Mouse (Mus musculus) adrenal gland, postnatal 14 days (tissue): ENCODE measurements at regions not wholly inside any gene's neighbourhood (a gene's known extent, or its start where the extent isn't known, plus 50 kb on each side); places are given as distances from the start of the nearest gene placed in this dataset.

Experiments
- DNase-seq: peaks from one replicate; pipeline ENCODE4 v3.0.0; 2021; ENCODE audit warnings: mixed read lengths

DNA sequence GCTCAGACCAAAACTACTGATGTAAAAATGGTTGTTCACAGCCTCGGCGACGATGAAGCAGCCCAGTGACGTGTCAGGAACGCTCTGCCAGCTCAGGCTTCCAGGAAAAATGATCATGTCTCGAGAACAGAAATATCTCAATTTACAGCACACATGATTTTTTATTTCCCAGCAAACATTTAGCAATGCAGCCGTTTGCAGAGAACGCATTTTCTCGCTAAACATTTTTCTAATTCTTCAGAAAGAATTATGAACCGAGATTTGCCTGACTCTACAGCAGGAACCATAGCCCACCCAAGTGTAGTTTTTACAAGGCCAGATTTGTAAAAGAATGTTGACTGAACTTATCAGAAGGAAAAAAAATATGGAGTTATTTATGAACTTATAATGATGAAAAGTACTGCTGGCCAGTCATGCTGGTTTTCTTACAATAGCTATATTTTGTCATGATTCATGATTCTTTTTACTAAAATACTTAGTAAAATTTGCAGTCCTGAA lies 380.4 kb downstream of the Etnk1 start:
- no peak for DNase-seq

DNA sequence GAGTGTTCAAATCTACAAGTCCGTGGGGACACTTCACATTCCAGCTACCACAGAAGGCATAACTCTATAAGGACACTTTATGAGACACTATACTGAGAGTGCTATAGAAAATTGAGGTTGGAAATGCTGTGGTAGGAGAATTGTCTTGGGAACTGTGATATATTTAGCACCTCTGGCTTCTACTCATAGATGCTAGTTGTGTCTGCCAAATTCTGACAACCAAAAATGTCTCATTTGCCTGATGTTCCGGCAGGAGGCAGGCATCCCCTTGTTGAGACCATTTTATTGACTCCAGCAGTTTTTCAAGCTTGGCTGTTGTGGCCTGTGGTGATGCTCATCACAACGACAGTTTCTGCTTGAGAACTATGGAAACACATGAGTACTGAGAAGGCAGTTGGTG lies 387.9 kb downstream of the Etnk1 start:
- DNase-seq, result no peak

DNA sequence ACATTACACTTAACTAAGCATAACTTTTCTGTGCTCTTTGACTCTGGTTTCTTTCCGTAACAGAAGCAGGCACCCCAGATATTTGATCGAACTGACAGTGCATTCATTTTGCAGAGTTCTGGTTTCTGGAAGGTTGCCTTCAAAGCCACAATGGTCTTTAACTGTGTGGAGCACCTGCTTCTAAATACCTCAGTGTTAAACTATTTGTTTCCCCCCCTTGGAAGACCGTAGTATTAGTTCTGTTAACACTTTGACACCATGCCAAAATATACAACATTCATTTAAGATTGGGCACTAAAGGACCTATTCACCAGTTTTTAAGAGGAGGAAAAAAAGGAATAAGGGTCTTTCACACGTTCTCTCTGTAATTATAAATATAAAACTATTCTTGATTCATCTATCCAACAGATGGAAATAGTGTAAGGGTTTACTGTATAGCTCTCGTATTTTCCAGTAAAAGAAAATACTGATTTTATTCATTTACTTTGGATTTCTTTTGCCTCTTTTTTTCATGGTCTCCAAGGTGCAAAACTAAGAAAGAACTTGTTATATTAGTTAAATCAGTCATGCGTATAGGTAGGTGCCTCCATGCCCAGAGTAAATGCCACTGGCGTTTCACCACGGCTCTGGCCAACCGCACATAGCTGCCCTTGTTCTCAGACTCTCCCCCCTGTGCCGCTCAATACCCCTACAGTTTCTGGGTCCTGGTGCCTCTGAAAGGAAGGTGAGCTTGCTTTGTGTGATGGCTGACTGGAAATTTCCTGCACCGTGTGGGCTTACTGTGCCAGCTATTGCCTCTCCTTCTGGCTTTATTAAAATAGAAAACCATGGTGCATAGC lies 391.2 kb downstream of the Etnk1 start:
- no peak for DNase-seq

DNA sequence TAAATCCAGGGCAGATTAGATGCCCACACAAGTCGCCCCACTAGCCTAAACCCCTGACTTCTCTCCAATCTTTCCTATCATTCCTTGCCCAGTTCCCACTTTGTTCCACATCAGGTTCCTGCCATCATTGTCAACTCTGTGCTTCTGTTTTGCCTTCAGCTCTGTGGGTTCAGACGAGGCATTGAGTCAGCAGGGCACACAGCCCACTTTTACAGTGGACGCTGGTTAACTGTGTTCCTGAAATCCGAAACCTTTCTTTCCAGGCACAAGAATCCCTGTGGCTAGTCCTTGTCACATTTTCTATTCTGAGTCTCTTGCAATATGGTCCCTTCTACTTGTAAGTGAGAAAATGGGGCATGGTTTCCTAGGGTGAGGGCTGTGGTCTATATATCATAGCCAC lies 392.3 kb downstream of the Etnk1 start:
- DNase-seq, result no peak

DNA sequence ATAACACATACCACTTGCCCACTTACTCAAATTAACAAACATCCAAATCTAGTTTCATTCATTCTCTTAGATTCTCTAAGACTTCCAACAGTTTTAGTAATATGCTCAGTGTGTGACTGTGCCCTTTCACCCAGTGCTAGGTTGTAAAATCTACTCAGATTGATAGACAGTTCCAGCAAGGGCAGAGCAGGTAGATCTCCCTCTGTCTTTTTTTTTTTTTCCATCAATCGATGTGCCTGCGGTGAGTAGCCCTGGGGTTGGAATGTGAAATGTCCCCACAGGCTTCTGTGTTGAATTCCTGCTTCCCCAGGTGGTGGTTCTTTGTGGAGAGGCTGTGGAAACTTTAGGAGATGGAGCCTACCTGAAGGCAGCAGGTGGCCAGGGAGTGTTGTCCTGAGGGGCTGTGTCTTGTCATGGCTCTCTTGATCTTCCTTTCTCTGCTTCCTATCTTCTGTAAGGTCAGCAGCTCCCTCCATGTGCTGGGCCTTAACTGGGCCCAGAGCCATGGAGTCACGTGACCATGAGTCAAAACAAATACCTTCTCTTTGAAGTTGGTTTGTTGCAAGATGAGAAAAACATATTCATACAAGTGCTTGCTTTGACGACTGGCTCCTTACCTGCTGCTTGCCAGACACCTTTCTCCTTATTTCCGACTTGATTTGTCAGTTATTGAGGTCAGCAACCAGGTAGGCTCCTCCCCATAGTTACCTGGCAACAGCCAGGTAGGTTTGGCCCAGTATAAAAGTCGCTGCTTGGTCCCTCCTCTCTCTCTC lies 394.5 kb downstream of the Etnk1 start:
- no peak for DNase-seq

DNA sequence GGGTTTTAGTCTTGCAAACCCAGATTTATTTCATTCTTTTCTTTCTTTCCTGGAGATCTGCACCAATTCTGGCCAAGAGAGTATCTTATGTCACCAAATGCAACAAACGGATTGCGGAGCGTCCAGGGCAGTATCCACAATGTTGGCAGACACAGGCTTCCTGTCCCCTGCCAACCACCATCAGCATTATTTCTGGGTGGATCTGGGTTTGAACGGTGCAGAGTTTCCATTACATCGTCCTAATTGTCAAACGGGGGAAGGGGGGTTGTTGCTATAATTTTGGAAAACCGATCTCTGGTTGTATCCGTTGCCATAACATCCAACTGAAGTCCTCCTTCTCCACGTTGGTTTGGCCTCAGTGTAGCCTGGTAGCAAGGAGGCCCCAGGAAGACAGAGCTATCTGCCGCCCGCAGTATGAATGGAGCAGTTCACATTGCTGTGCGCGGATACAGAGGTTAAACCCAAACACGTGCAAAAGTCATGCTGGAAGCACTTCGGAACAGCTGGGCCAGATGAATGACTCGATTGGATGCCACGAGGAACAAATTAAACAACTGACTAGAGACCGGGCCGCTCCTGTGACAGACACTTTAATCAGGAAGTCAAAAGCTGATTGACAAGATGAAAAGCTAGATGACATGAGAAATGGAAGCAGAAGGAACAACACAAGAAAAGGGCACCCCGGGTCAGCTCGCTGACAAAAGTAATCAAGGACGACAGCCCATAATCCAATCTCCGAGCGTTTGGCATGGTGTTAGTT lies 404.5 kb downstream of the Etnk1 start:
- no peak for DNase-seq

DNA sequence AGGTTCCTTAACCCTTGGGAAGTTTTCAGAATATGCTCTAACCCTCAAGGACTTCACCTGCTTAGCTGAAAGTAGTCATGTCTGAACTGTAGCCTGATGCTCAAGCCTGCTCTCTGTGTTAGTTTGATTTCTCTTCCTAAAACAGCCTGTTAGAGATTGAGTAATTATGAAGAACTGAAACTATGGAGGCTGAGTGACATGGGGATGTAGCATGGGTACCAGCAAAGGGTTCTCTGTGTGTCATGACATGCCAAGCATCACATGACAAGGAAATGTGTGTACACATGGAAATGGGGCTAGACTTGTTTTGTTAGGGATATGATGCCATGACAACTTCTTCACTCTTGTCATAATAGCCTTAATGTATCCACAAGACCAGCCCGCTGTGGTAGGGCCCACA lies 412.2 kb downstream of the Etnk1 start:
- no peak for DNase-seq

DNA sequence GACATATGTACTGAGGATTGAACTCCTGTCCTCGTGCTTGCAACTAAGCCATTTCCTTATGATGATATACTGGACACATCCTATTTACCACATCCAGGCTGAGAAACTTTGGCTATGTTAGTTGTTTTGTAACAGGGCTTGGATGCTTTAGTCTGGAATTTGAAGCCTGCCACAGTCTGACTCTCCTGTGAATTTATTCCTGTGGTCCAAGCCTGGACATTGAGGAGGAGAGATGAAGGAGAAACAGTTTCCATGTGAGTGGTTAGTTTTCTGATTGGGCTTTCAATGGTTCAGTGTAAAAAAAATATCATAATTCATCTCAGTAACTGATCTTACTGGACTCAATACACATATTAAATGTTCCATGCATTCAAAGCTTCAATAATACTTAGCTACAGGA lies 422.6 kb downstream of the Etnk1 start:
- DNase-seq, result no peak

DNA sequence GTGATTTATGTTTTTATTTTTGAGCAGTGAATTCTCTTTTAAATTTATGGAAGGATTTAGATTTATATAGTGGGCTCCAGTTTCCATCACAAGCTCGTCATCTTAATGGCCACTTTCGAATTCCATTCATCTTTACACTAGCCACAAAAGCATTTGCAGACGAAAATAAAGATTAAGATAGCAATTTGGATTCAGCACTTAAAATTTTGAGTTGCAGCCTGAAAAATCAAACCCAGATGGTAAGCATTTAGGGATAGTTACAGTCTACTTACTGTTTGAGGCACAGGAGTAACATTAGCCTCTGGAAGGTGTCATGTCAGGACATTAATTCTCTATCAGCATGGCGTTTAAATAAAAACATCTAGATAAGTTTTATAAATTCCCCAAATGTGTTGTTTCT lies 423.2 kb downstream of the Etnk1 start:
- DNase-seq, result no peak

DNA sequence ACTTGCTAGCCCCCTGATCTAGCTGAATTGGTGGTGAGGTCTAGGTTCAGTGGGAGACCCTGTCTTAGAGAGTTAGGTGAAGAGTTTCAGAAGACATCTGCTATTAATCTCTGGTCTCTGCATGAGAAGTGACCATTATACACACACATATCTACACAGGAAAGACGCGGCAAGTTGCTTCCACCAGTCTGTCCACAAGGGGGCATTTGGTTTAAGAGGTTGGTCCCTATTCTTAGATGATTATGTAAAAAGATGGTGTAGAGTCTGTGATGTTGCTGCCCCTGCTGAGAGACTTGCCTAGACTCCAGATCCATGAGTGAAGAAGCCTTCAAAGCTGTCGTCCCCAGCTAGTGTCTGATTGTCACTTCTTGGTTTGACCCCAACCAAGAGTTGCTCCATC lies 425.5 kb downstream of the Etnk1 start:
- no peak for DNase-seq

DNA sequence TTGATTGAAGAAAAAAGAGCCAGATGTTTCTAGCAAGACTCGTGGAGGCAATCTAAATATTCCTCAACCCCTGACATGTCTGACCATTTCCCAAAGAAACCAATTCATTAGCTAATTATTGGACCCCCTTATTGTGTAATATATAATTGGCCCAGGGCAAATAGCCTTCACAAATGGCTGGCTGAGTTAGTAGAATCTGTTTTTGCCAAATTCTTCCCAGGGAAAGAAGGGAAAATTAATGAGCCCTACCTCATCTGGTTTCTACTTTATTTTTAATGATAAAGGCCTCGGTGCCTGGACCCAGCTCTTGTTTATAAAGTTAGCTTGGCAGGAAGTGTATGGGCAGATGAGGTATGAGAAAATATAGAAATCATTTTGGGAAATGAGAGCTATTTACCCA lies 428.5 kb downstream of the Etnk1 start:
- no peak for DNase-seq

DNA sequence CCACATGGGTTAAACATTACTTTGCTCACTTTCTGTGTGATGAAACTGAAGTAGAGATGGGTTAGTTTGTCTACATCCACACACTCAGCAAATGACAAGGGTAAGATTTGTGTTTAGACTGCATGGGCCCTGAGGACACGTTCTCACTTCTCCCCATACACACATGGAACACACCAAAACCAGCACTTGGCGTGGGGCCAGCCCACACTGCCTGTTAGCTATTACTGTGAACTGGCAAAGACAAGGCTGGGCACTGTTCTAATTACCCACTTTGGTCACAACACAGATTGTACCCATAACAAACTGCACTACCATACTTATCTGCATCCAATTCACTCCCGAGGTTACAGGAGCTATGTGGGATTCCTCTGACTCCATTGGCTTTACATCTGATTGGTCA lies 430.4 kb downstream of the Etnk1 start:
- no peak for DNase-seq

DNA sequence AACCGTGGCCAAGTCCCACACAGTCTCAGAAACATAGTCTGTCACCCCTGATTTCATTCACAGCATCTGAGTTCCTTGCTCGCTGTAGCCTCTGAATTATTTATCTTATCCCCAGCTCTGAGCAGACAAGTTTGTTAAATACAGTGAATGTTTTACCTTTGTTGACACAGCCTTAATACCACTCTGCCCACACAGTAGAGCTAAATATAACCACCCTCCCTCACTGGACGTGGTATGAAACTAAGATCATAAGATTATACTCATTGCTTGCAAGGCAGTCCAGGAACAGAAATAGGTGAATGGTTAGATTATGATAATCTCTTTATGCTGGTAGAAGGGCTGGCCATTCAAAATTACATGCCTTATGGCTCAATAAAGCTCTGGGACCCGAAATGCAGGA lies 431.9 kb downstream of the Etnk1 start:
- DNase-seq, result no peak

DNA sequence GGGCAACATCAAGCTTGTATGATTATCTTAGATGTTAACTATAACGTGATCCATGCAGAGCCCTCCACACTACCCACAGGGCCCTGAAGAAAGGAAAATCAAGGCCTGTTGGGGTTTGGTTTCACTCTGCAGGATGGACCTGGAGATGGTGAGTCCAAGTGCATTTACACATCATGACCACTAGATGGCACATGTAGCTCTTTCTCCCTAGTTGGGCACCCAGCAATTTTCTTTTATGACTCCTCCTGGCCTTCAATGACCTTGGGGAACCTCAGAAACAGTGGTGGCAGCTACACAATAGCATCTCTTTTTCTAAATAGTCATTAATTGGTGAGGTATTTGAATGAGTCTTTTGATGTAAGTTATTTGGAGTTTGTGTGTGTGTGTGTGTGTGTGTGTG lies 442.1 kb downstream of the Etnk1 start:
- peak; percentile 31 for DNase-seq

DNA sequence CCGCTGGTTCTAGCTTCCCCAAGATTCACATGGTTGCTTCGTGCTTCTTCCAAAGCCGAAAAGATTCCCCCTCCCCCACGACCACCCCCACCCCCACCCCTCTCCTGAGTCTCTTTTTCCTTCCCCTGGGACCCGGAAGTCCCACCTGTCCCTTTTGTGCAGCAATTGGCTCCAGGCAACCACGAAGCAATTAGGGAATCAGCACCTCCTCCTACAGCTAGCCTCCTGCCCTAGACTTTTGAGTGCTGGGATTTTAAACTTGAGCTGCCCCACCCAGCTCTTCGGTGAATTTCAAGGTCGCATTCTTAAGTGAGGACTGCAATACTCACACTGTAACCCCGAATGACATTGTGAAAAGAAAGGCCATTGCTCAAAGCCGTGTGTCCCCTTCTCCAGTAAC lies 445.9 kb downstream of the Etnk1 start:
- DNase-seq, result no peak

DNA sequence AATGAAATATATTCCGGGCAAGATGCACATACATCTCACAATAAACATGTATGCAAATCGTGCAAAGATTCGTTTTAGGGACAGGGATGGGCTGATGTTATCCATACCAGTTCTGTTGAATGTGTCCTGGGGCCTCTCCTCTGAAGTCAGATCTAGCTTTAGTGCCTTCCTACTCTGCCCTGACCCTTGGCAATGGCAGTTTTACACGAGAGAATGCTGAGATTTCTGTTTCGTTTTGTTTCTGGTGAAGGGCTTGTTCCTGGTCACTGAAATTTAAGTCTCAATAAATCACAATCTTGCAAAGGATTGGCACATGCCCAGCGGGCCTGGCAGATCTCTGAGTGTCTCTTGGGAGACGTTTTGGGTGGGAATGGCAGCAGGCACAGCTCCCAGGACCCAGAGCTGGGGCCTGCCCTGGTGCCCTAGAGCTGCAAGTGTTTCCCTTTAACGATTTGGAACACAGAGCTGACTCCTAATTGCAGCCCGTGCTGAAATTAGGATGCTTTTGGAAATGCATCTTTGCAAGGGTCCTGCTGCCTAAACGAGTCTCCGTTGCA lies 447.5 kb downstream of the Etnk1 start:
- peak; percentile 49 for DNase-seq

DNA sequence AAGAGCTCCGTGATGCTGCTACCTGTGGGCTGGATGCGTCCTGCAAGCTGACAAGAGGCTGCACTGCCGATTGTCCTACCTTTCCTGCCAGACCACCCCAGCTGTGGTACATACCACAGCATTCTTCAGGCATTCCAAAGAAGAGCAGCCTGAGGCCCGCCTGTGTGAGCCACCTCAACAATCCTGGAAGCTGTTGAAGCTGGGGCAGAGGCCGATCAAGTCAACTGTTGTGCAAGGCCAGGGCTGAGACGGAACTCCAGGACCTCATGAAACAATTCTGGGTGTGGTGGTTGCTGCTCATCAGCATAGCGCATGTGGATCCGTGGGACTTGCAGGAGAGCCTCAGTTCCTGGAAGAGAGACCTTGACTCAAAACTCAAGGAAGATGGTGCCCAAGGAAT lies 448.3 kb downstream of the Etnk1 start:
- no peak for DNase-seq

DNA sequence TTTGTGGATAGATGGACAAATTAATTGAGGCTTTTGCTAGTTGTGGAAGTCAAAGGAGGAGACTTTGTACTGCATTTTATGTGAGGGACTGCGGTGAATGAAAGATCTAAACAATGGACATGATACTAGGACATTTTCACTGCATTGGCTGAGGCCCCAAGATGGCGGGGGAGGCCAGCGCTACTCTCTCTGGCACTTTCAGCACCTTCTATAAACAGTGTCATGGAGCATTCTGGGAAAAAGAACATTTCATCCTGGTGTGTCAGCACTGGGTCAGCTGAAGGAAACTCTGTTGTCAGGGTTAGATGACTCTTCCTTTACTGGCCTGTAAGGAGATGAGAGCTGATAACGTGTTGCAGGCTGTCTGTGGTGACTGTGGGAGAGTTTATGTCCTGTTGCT lies 449.4 kb downstream of the Etnk1 start:
- no peak for DNase-seq

DNA sequence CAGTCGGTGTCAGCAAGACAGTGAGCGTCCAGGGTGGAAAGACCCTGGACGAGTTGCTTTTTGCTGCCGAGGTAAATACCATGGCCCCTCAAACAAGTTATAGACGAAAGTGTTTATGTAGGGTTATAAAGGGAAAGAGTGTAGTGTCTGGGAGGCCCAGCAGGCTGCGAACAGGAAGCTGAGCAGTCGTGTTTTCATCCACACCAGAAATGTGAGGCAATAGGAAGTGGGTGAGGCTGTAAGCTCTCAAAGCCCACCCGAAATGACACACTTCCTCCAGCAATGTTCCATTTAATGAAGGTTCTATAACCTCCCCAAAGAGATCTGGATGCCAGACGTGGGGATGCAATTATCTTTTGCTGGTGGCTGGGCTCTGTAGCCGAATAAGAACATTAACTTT lies 451.5 kb downstream of the Etnk1 start:
- no peak for DNase-seq

DNA sequence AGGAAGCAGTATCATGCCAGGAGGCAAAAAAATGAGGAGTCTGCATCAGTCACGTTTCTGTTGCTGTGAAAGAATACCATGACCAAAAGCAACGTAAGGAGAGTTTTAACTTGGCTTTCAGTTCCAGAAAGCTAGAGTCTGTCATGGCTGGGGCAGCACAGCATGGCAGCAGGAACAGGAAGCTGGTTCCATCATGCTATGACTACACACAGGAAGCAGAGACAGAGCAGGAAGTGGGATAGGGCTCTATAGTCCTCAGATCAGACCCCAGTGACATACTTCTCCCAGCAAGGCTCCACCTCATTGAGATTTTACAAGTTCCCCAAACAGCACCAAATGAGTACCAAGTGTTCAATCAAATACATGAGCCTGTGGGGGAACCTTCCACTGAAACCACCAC lies 453.6 kb downstream of the Etnk1 start:
- no peak for DNase-seq

DNA sequence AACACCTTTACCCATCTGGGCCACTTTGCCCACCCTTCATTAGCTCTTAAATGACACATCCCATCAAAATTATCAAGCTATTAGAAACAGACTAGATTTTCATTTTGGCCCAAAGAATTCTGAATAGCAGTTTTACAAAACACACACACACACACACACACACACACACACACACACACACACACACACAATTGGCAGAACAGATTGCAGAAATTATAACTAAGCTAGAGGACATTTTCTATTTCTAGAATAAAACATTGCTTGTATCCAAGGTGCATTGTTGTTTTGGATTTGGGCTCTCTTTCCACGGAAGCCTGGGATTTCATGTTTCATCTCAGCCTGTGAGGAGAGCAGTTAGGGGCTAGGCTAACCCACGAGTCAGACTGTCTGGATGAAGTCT lies 455.1 kb downstream of the Etnk1 start:
- no peak for DNase-seq

DNA sequence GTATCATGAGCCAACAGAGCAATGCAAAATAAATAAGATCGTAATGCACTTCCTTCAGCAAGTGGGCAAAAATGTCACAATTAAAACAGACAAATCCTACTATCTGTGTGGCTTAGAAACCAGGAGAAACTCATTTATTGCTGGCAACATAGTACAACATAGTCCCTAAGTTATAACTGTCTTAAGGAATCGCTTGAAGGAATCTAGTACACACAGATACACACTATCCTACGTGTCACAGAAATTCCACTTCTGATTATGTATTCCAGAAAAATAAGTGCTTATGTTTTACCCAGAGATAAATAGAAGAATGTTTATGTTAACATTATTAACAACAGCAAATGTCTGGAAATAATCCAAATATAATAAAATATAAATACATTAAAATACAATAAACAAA lies 457.9 kb downstream of the Etnk1 start:
- DNase-seq, result no peak

DNA sequence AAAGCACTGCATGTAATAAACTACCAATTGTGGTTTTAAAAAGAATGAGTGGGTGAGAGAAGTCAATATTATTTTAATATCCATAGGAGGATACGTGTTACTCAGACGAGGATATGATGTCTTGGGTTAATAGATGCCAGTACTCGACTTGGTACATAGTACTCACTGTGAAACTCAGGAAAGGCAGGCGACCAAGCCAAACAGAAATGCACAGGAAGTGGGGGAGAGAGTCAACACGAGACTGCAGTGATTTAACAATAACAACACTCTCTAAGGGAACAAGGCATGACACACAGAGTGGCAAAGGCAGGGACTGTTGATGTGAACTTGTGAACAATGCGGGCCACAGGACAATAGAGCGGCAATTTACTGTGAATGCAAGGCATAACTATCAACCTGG lies 464.6 kb downstream of the Etnk1 start:
- DNase-seq, result no peak
